Mouse (Mus musculus): ENCODE results near the gene Ltbp4. TPM values are rescaled to one million over a fixed set of nuclear protein-coding genes. Genes with fewer than 3 reads are reported as not detected.
A peak's percentile ranks its signal among the peaks of the same experiment; 100 is the strongest.

Ltbp4 gene
- polyA plus RNA-seq, 1 experiment from 2014 or later: 4.6 TPM

GRCm38 (mm10) chr7:27298816-27299215 lies 38.7 kb downstream of the Ltbp4 start:
- no peak for ATAC-seq (ENCODE audit: insufficient read depth)

GRCm38 (mm10) chr7:27298033-27298610 lies 39.4 kb downstream of the Ltbp4 start:
- Histone ChIP-seq H3K9me3 (replicated peaks) (no peaks in the 10 kb centered on the region), H3K9ac (no peak overlapping the region), H3K4me3 (replicated peaks) (no peak overlapping the region), H3K4me2 (no peak overlapping the region), H3K36me3 (replicated peaks) (no peaks in the 10 kb centered on the region), H3K4me1 (replicated peaks) (no peaks in the 10 kb centered on the region), H3K27me3 (peaks cover 12% of the 10 kb centered on the region; the same call in 1 of the 2 replicates), H3K27ac (replicated peaks) (no peak overlapping the region)
- 69% methylated on average over 16 of the region's 16 CpGs for WGBS (ENCODE audit: insufficient replicate concordance)
- no peak for ATAC-seq (ENCODE audit: insufficient read depth)

More at GRCm38 (mm10) chr7:27298816-27299215, 38.7 kb downstream of the Ltbp4 start:
- Histone ChIP-seq H3K4me1 (replicated peaks) (no peaks in the 10 kb centered on the region), H3K4me2 (no peak overlapping the region), H3K9ac (no peak overlapping the region), H3K9me3 (replicated peaks) (no peaks in the 10 kb centered on the region), H3K36me3 (replicated peaks) (no peaks in the 10 kb centered on the region), H3K27me3 (peaks cover 12% of the 10 kb centered on the region), H3K27ac (replicated peaks) (no peak overlapping the region), H3K4me3 (replicated peaks) (no peak overlapping the region)
- 80% methylated on average over 6 of the region's 6 CpGs for WGBS (ENCODE audit: insufficient replicate concordance)

- Histone ChIP-seq H3K4me3 (replicated peaks) (no peak overlapping the region), H3K27ac (replicated peaks) (no peak overlapping the region), H3K27me3 (peaks cover 6% of the 10 kb centered on the region; the same call in 1 of the 2 replicates), H3K9me3 (replicated peaks) (no peaks in the 10 kb centered on the region), H3K36me3 (replicated peaks) (no peaks in the 10 kb centered on the region), H3K4me2 (no peak overlapping the region), H3K4me1 (replicated peaks) (no peaks in the 10 kb centered on the region), H3K9ac (no peak overlapping the region)
- ATAC-seq (ENCODE audit: insufficient read depth): no peak
- 77% methylated on average over 4 of the region's 4 CpGs for WGBS (ENCODE audit: insufficient replicate concordance)
These were observed 41.0 kb downstream of the Ltbp4 start for GRCm38 (mm10) chr7:27296518-27296917.

GRCm38 (mm10) chr7:27295956-27296355 lies 41.5 kb downstream of the Ltbp4 start:
- Histone ChIP-seq H3K27ac (replicated peaks) (no peak overlapping the region), H3K9me3 (replicated peaks) (no peaks in the 10 kb centered on the region), H3K36me3 (replicated peaks) (no peaks in the 10 kb centered on the region), H3K4me1 (replicated peaks) (no peaks in the 10 kb centered on the region), H3K27me3 (peaks cover 5% of the 10 kb centered on the region; the same call in 1 of the 2 replicates), H3K4me3 (replicated peaks) (no peak overlapping the region), H3K4me2 (no peak overlapping the region), H3K9ac (no peak overlapping the region)
- 69% methylated on average over 4 of the region's 4 CpGs for WGBS (ENCODE audit: insufficient replicate concordance)
- ATAC-seq (ENCODE audit: insufficient read depth): no peak

- H3K36me3 ChIP-seq (replicated peaks): no peaks in the 10 kb centered on the region
- no peak overlapping the region for H3K4me3 ChIP-seq (replicated peaks)
- peaks cover 2% of the 10 kb centered on the region; the same call in 1 of the 2 replicates for H3K27me3 ChIP-seq
- ATAC-seq (ENCODE audit: insufficient read depth): no peak
- no peak overlapping the region for H3K9ac ChIP-seq
- no peak overlapping the region for H3K4me2 ChIP-seq
- H3K9me3 ChIP-seq (replicated peaks): no peaks in the 10 kb centered on the region
- H3K4me1 ChIP-seq (replicated peaks): no peaks in the 10 kb centered on the region
- 33% methylated on average over 12 of the region's 12 CpGs for WGBS (ENCODE audit: insufficient replicate concordance)
- H3K27ac ChIP-seq (replicated peaks): no peak overlapping the region
These were observed 45.6 kb downstream of the Ltbp4 start for GRCm38 (mm10) chr7:27291795-27292466.

GRCm38 (mm10) chr7:27290555-27290954 lies 46.9 kb downstream of the Ltbp4 start:
- Histone ChIP-seq H3K4me3 (replicated peaks) (no peak overlapping the region), H3K9ac (no peak overlapping the region), H3K9me3 (replicated peaks) (no peaks in the 10 kb centered on the region), H3K27ac (replicated peaks) (no peak overlapping the region), H3K36me3 (replicated peaks) (no peaks in the 10 kb centered on the region), H3K4me2 (no peak overlapping the region), H3K27me3 (peaks cover 16% of the 10 kb centered on the region; the same call in 1 of the 2 replicates), H3K4me1 (replicated peaks) (no peaks in the 10 kb centered on the region)
- 55% methylated on average over 2 of the region's 2 CpGs for WGBS (ENCODE audit: insufficient replicate concordance)
- ATAC-seq (ENCODE audit: insufficient read depth): no peak

- no peak overlapping the region for H3K27ac ChIP-seq (replicated peaks)
- no peak for ATAC-seq (ENCODE audit: insufficient read depth)
- 0 out of 2 replicates have a peak, but pooled peaks cover 2% of the 10 kb centered on the region for H3K4me1 ChIP-seq (replicated peaks)
- H3K36me3 ChIP-seq (replicated peaks): no peaks in the 10 kb centered on the region
- H3K27me3 ChIP-seq: peaks cover 31% of the 10 kb centered on the region
- 69% methylated on average over 7 of the region's 7 CpGs for WGBS (ENCODE audit: insufficient replicate concordance)
- no peak overlapping the region for H3K9ac ChIP-seq
- H3K4me2 ChIP-seq: no peak overlapping the region
- H3K9me3 ChIP-seq (replicated peaks): no peaks in the 10 kb centered on the region
- H3K4me3 ChIP-seq (replicated peaks): no peak overlapping the region
These were observed 48.8 kb downstream of the Ltbp4 start for GRCm38 (mm10) chr7:27288732-27289131.

- H3K9me3 ChIP-seq (replicated peaks): no peaks in the 10 kb centered on the region
- H3K27ac ChIP-seq (replicated peaks): no peak overlapping the region
- H3K4me2 ChIP-seq: 0 out of 2 replicates have a peak overlapping the region, but pooled peaks have one; percentile 27
- ATAC-seq (ENCODE audit: insufficient read depth): no peak; the same call in 1 of the 2 replicates
- no peak overlapping the region for H3K9ac ChIP-seq
- peaks cover 2% of the 10 kb centered on the region; the same call in 1 of the 2 replicates for H3K4me1 ChIP-seq (replicated peaks)
- no peak overlapping the region for H3K4me3 ChIP-seq (replicated peaks)
- 3% methylated on average over 8 of the region's 8 CpGs for WGBS (ENCODE audit: insufficient replicate concordance)
- H3K27me3 ChIP-seq: peaks cover 31% of the 10 kb centered on the region
- H3K36me3 ChIP-seq (replicated peaks): no peaks in the 10 kb centered on the region
These were observed 51.8 kb downstream of the Ltbp4 start for GRCm38 (mm10) chr7:27285698-27286066.

GRCm38 (mm10) chr7:27284865-27285697 lies 52.4 kb downstream of the Ltbp4 start:
- WGBS (ENCODE audit: insufficient replicate concordance): 6% methylated on average over 28 of the region's 28 CpGs
- Histone ChIP-seq H3K9ac (no peak overlapping the region), H3K4me2 (peak overlapping the region; percentile 27), H3K4me3 (replicated peaks) (no peak overlapping the region), H3K27me3 (peaks cover 31% of the 10 kb centered on the region), H3K36me3 (replicated peaks) (no peaks in the 10 kb centered on the region), H3K27ac (replicated peaks) (no peak overlapping the region), H3K9me3 (replicated peaks) (no peaks in the 10 kb centered on the region), H3K4me1 (replicated peaks) (peaks cover 2% of the 10 kb centered on the region; the same call in 1 of the 2 replicates)
- no peak for ATAC-seq (ENCODE audit: insufficient read depth)

GRCm38 (mm10) chr7:27282225-27282624 lies 55.3 kb downstream of the Ltbp4 start:
- Histone ChIP-seq H3K4me2 (no peak overlapping the region), H3K4me3 (replicated peaks) (no peak overlapping the region), H3K27ac (replicated peaks) (no peak overlapping the region), H3K27me3 (peaks cover 31% of the 10 kb centered on the region), H3K9ac (no peak overlapping the region), H3K9me3 (replicated peaks) (no peaks in the 10 kb centered on the region), H3K36me3 (replicated peaks) (no peaks in the 10 kb centered on the region), H3K4me1 (replicated peaks) (peaks cover 2% of the 10 kb centered on the region; the same call in 1 of the 2 replicates)
- ATAC-seq (ENCODE audit: insufficient read depth): no peak
- 58% methylated on average over 4 of the region's 4 CpGs for WGBS (ENCODE audit: insufficient replicate concordance)

- no peak overlapping the region for H3K27ac ChIP-seq (replicated peaks)
- ATAC-seq (ENCODE audit: insufficient read depth): no peak
- WGBS (ENCODE audit: insufficient replicate concordance): 66% methylated on average over 13 of the region's 13 CpGs
- H3K4me2 ChIP-seq: no peak overlapping the region
- no peak overlapping the region for H3K9ac ChIP-seq
- peaks cover 27% of the 10 kb centered on the region for H3K27me3 ChIP-seq
- peaks cover 6% of the 10 kb centered on the region; the same call in 1 of the 2 replicates for H3K4me1 ChIP-seq (replicated peaks)
- H3K9me3 ChIP-seq (replicated peaks): no peaks in the 10 kb centered on the region
- no peak overlapping the region for H3K4me3 ChIP-seq (replicated peaks)
- no peaks in the 10 kb centered on the region for H3K36me3 ChIP-seq (replicated peaks)
These were observed 55.8 kb downstream of the Ltbp4 start for GRCm38 (mm10) chr7:27281717-27282116.

All from liver, embryonic 15.5 days (tissue).